Mouse (Mus musculus) neural tube, embryonic 11.5 days (tissue): ENCODE data around the gene Tmem161a. TPM values are rescaled to one million over a fixed set of nuclear protein-coding genes. Genes with fewer than 3 reads are reported as not detected.

Source experiments
- ATAC-seq: fragments of 200-750 bp; cut with Nextera tagmentation; 2 replicates; pipeline ENCODE4 v1.8.0; 2017; ENCODE audit warnings: moderate number of reproducible peaks, mild to moderate bottlenecking, moderate TSS enrichment, moderate library complexity; ENCODE audit not compliant: insufficient read depth, low FRiP score, low TSS enrichment
- DNase-seq: peaks from one replicate; pipeline ENCODE4 v3.0.0-alpha.2; 2015; ENCODE audit warnings: low spot score
- H3K27ac ChIP-seq: fragments of 300-500 bp; sonication (generic); 2 replicates; pipeline ENCODE4 v1.5.1; 2014; ENCODE audit warnings: low read depth, mild to moderate bottlenecking, low read length
- H3K27me3 ChIP-seq: fragments of 300-500 bp; sonication (generic); 2 replicates; pipeline ENCODE4 v1.6.1; 2014; ENCODE audit warnings: mild to moderate bottlenecking, low read length, mixed read lengths; ENCODE audit not compliant: control insufficient read depth, insufficient read depth
- H3K36me3 ChIP-seq: fragments of 300-500 bp; sonication (generic); 2 replicates; pipeline ENCODE4 v1.6.1; 2014; ENCODE audit warnings: mild to moderate bottlenecking, low read length, moderate library complexity, mixed read lengths; ENCODE audit not compliant: control insufficient read depth, insufficient read depth
- H3K4me1 ChIP-seq: fragments of 300-500 bp; sonication (generic); 2 replicates; pipeline ENCODE4 v1.6.1; 2014; ENCODE audit warnings: low read length, mixed read lengths; ENCODE audit not compliant: control insufficient read depth, insufficient read depth
- H3K4me2 ChIP-seq: fragments of 300-500 bp; sonication (generic); 2 replicates; pipeline ENCODE4 v1.6.1; 2014; ENCODE audit warnings: low read depth, mild to moderate bottlenecking, moderate library complexity
- H3K4me3 ChIP-seq: fragments of 300-500 bp; sonication (generic); 2 replicates; pipeline ENCODE4 v1.5.1; 2014; ENCODE audit warnings: low read depth, low read length
- H3K9ac ChIP-seq: fragments of 300-500 bp; sonication (generic); 2 replicates; pipeline ENCODE4 v1.6.1; 2014; ENCODE audit warnings: mild to moderate bottlenecking, low read length
- H3K9me3 ChIP-seq: fragments of 300-500 bp; sonication (generic); 2 replicates; pipeline ENCODE4 v1.6.1; 2016; ENCODE audit warnings: low read length; ENCODE audit not compliant: control insufficient read depth
- WGBS: fragments of 180-500 bp; shearing (Covaris S2); extraction: QIAGEN DNeasy Blood & Tissue Kit; methylation state at CpG from one replicate; pipeline ENCODE4 v1.1.7; 2014; 5-methylcytosine and 5-hydroxymethylcytosine counted together
- polyA plus RNA-seq: library from polyadenylated mRNA; unstranded; fragments of >200 nt; fragmentation: Nextera tagmentation; extraction: Ambion mirVana; gene quantifications from 2 replicates; pipeline ENCODE4 v1.2.1, GENCODE M21; 2014

Gene Tmem161a
- 36.4 and 36.8 TPM in 2 replicates for polyA plus RNA-seq

DNA sequence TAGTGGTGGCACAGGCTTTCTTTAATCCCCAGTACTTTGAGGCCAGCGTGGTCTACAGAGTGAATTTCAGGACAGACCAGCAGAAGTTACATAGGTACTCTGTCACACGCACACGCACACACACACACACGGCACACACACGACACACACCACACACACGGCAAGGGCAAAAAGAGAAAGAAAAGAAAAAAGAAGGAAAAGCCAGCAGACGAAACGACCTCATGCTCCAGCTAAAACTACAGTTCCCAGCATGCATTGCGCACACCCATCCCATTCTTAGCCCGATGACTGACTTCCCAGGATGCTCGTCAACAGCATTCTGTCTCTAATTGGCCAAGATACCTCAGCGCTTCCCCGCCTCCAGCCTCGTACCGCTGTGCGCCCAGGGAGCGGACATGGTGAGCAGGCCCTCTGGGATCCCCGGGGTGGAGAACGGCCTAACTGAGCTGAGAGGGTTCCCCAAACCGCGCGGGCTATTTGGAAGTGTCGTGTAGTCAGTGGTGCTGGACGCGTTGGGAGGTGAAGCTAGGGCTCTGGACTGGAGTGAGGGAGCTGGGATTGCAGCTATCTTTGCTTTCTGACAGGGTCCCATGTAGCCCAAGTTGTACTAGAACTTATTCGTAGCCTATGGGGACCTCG, at the start of gene Tmem161a:
TSS of gene Tmem161a (plus strand) at position 314 of the 639 bp plus-strand sequence.
- ATAC-seq, result peak; percentile 94
- 2% methylated on average over 27 of the region's 27 CpGs for WGBS
- H3K27ac ChIP-seq, result no peak within 1 kb of the TSS

DNA sequence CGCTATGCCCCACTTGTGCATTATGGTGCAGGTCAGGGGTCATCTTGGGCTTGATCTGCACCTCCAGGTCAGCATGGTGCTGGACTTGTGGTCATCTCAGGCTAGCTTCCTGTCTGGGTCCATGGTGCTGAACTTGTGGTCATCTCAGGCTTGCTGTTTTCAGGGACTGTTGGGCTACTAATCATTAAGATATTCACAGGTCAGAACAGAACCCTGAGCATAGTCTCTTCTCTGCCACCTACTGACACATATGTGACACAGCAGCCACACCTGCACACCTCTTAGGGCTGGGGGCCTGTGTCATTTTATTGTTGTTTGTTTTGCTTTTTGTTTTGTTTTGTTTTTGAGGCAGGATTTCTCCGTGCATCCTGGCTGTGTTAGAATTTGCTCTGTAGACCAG, 49.3 kb upstream of the Tmem161a start:
- DNase-seq, result no peak
- 49% methylated on average over 2 of the region's 2 CpGs for WGBS

More for the DNA sequence above, at the start of gene Tmem161a:
- H3K36me3 ChIP-seq, result peaks cover 2% of the 10 kb centered on the region
- peak within 1 kb of the TSS; percentile 52 for H3K4me2 ChIP-seq
- no peaks in the 10 kb centered on the region for H3K4me1 ChIP-seq
- peak; percentile 90 for DNase-seq
- H3K9me3 ChIP-seq, result no peaks in the 10 kb centered on the region
- H3K4me3 ChIP-seq, result peak within 1 kb of the TSS; percentile 57
- peak within 1 kb of the TSS; percentile 75 for H3K9ac ChIP-seq
- no peaks in the 10 kb centered on the region for H3K27me3 ChIP-seq

DNA sequence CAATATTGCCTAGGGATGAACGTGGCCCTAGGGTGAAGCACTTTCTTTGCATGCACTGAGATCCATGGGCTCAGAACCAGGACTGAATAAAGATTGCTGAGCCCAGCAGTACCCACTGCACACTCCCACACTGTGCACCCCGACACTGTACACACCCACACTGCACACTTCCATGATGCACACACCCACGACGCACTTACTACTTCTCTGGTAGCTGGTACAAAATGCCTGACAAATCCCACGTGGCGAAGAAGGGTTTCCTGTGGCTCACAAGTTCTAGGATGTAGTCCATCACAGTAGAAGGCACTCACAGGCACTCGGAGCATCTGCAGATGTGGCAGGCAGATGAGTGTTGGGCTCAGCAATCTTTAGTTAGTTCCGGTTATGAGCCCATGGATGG, 47.2 kb upstream of the Tmem161a start:
- Histone ChIP-seq H3K4me1 (no peaks in the 10 kb centered on the region), H3K27ac (no peak overlapping the region), H3K4me2 (no peak overlapping the region), H3K9ac (no peak overlapping the region), H3K27me3 (no peaks in the 10 kb centered on the region), H3K4me3 (no peak overlapping the region), H3K9me3 (no peaks in the 10 kb centered on the region), H3K36me3 (no peaks in the 10 kb centered on the region)
- ATAC-seq (no peak), DNase-seq (no peak)
- WGBS, result 70% methylated on average over 8 of the region's 8 CpGs

More for the DNA sequence above, 49.3 kb upstream of the Tmem161a start:
- no peak for ATAC-seq
- no peak overlapping the region for H3K27ac ChIP-seq
- no peak overlapping the region for H3K4me2 ChIP-seq
- H3K9me3 ChIP-seq, result no peaks in the 10 kb centered on the region
- H3K36me3 ChIP-seq, result no peaks in the 10 kb centered on the region
- no peak overlapping the region for H3K9ac ChIP-seq
- H3K4me3 ChIP-seq, result no peak overlapping the region
- peaks cover 4% of the 10 kb centered on the region; the same call in 1 of the 2 replicates for H3K27me3 ChIP-seq
- peaks cover 3% of the 10 kb centered on the region; the same call in 1 of the 2 replicates for H3K4me1 ChIP-seq

DNA sequence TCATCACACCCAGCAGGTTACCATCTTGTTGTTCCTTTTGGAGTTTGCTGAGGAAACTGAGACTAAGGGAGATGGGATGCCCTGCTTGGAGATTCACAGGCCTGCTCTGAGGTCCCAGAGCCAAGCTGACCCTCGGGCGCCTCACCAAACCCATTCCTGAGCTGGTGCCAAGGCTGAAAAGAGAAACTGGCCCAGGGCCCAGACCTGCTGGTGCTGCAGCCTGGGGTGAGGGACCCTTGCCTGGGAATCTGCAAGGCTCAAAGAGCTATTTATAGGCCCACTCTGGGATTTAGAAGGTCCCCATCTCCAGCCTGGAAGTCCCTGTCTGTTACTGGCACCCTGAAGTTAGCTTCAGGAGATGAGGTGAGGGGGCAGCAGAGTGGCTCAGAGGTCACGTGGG, 43.7 kb upstream of the Tmem161a start:
- DNase-seq (no peak), ATAC-seq (no peak)
- Histone ChIP-seq H3K4me2 (no peak overlapping the region), H3K36me3 (peaks cover 4% of the 10 kb centered on the region), H3K27ac (no peak overlapping the region), H3K27me3 (no peaks in the 10 kb centered on the region), H3K4me3 (no peak overlapping the region), H3K9ac (no peak overlapping the region), H3K4me1 (peaks cover 3% of the 10 kb centered on the region), H3K9me3 (no peaks in the 10 kb centered on the region)
- 85% methylated on average over 3 of the region's 3 CpGs for WGBS

DNA sequence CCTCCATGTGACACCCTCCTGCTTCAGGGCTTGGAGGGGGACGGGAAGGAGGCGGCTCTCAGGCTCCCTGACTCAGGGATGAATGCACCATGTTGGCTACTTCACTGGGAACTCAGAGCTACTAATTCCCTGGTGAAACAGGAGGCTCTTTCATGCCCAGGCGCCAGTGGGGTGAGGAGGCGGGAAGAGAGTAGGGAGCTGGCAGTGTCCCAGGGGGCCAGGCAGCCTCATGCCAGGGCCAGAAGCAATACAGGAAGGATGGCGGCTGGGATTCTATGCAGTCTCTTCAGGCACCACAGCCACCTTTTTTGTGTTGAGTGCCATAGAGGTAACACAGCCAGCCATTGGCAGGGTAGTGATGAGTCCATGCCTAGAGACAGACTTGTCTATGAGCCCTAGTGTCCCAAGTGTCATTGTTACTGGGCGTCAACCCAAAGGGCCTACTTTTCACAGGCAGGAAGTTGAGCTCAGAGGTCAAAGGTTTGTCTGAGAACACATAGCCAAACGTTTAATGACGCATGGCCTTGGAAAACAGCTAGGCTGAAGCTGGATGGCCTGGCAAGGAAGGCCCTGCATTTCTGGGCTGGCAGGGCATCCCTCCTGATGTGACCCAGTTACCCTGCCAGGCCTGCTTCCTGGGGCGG, 42.7 kb upstream of the Tmem161a start:
- DNase-seq (no peak), ATAC-seq (no peak)
- Histone ChIP-seq H3K27me3 (no peaks in the 10 kb centered on the region), H3K9ac (no peak overlapping the region), H3K36me3 (peaks cover 6% of the 10 kb centered on the region), H3K4me1 (peaks cover 3% of the 10 kb centered on the region), H3K27ac (no peak overlapping the region), H3K4me3 (no peak overlapping the region), H3K4me2 (no peak overlapping the region), H3K9me3 (no peaks in the 10 kb centered on the region)
- 70% methylated on average over 9 of the region's 9 CpGs for WGBS

DNA sequence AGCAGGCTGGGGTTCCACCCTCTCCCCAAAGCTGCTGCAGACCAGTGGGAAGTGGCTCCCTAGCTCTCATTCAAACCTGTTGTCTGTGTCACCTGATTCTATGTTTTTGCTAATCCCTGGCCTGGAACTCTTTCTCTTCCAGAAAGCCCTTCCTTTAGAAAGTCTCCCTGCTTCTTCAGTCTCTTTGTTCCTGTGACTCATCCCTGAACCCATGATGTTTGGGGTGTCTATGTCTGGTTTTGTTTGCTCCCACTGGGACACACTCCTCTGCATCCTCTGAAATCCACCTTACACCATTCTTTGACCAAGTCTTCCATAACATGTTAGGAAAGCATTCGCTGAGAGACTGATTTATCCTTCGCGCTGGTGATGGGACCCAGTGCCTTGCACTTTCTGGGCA, 42.1 kb upstream of the Tmem161a start:
- H3K36me3 ChIP-seq, result peaks cover 6% of the 10 kb centered on the region
- no peak overlapping the region for H3K4me3 ChIP-seq
- H3K4me1 ChIP-seq, result peaks cover 3% of the 10 kb centered on the region
- no peak for DNase-seq
- no peak overlapping the region for H3K9ac ChIP-seq
- no peaks in the 10 kb centered on the region for H3K27me3 ChIP-seq
- H3K9me3 ChIP-seq, result no peaks in the 10 kb centered on the region
- no peak overlapping the region for H3K27ac ChIP-seq
- H3K4me2 ChIP-seq, result no peak overlapping the region
- ATAC-seq, result no peak
- 82% methylated on average over 3 of the region's 3 CpGs for WGBS

DNA sequence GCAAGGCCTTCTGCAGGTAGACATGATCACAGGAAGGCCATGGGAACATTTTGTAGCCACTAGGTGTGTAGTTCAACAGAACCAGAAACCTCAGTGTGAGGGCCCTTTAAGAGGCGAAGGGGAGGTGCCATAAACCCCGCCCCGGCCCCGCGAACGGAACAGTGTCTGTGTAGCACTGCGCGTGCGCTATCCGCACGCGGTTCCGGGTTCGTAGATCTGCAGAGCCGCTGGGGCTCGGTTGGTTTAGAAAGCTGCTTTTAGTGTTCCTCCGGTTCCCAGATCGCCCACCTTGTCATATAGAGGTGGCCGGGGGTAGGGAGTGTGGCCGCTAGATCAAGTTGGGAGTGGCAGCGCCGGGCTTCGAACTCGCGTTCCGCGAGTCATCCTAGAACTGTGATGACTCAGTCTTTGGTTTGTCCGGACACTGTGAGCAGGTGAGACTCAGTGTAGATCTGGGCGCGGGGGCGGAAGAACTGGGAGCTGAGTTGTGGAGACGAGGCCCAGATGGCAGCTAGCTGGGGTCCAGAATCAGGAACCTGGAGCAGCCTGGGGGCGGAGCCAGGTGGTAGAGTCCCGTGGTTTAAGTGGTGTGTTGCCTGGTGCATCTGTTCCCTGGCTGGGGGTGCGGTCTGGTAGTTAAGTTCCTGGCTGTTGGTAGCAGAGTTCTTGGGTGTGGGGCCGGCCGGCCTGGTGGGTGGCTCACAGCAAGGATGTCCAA, 40.8 kb upstream of the Tmem161a start, which contains the start of gene Nr2c2ap:
TSS of gene Nr2c2ap (plus strand) at position 168 of the 718 bp plus-strand sequence.
- DNase-seq (peak; percentile 88), ATAC-seq (peak; percentile 71)
- no peak within 1 kb of the TSS for H3K27ac ChIP-seq
- peak within 1 kb of the TSS; percentile 61 for H3K4me3 ChIP-seq
- peaks cover 6% of the 10 kb centered on the region for H3K36me3 ChIP-seq
- peaks cover 3% of the 10 kb centered on the region for H3K4me1 ChIP-seq
- H3K4me2 ChIP-seq, result peak within 1 kb of the TSS; percentile 76
- no peaks in the 10 kb centered on the region for H3K9me3 ChIP-seq
- H3K9ac ChIP-seq, result peak within 1 kb of the TSS; percentile 61
- under 1% methylated on average over 37 of the region's 37 CpGs for WGBS
- H3K27me3 ChIP-seq, result no peaks in the 10 kb centered on the region

DNA sequence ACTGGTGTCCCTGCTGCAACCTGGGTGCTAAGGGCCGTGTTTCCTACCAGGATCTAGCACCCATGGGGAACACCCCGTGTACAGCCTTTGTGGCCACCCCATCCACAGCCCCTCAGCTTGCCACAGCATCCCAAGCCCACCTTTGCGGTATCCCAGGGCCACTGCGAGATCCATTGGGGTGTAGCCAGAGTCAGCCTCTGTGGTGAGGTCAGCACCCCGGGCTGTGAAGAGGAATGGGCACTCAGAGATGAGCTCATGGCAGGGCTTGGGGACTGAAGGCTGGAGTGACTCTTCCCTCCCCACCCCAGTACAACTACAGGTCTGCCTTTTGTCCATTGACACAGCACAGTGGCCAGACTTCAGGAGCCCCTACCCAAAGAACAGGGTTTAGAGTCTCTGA, 38.1 kb upstream of the Tmem161a start:
- H3K27ac ChIP-seq, result no peak overlapping the region
- H3K4me2 ChIP-seq, result no peak overlapping the region
- H3K4me3 ChIP-seq, result no peak overlapping the region
- 91% methylated on average over 5 of the region's 5 CpGs for WGBS
- H3K4me1 ChIP-seq, result peaks cover 7% of the 10 kb centered on the region
- peaks cover 9% of the 10 kb centered on the region for H3K36me3 ChIP-seq
- ATAC-seq (no peak), DNase-seq (no peak)
- H3K9ac ChIP-seq, result no peak overlapping the region
- H3K27me3 ChIP-seq, result no peaks in the 10 kb centered on the region
- H3K9me3 ChIP-seq, result no peaks in the 10 kb centered on the region
